Comparison of ENCODE assay signal across 8 mouse cellular contexts in the genomic region with DNA sequence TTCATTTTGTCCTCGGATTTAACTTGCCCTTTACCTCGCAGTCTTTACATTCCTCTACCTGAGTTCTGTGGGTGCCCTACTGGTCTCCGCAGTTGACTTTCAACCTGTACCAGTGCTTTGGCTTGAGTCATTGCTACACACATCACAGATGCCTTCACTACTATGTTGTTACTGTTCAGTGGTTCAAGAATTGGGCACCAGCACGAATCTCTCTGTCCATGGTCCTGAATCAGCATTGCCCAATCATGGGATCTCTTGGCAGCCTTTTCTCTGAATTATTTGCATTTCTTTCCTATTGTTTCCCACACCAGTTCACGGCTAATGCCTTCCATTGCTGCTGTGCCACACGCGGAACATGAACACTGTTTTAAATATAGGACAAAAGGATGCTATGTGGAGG. TPM values are rescaled to one million over a fixed set of nuclear protein-coding genes. Genes with fewer than 3 reads are reported as not detected.
DNase-seq lines count a peak whose midpoint lies in the region; ATAC-seq and TF ChIP-seq lines count a peak whose summit lies in the region.

No protein-coding gene starts in this region.

- H3K27me3 ChIP-seq in hindbrain, embryonic 14.5 days (ENCODE audit: control insufficient read depth, insufficient read depth, low read length), result no peaks in the 10 kb centered on the region
- H3K27me3 ChIP-seq in hindbrain, embryonic 12.5 days, result no peaks in the 10 kb centered on the region
- no peaks in the 10 kb centered on the region for H3K27me3 ChIP-seq in liver, embryonic 13.5 days
- no peaks in the 10 kb centered on the region for H3K27me3 ChIP-seq in stomach, postnatal 0 days (ENCODE audit: control insufficient read depth, insufficient read depth, low read length)

- no peak overlapping the region for H3K27ac ChIP-seq in hindbrain, embryonic 14.5 days
- H3K27ac ChIP-seq in hindbrain, embryonic 12.5 days, result no peak overlapping the region
- H3K27ac ChIP-seq in liver, embryonic 13.5 days, result no peak overlapping the region
- no peak overlapping the region for H3K27ac ChIP-seq in stomach, postnatal 0 days (replicated peaks)

- H3K9ac ChIP-seq in hindbrain, embryonic 14.5 days, result no peak overlapping the region
- H3K9ac ChIP-seq in hindbrain, embryonic 12.5 days, result no peak overlapping the region
- H3K9ac ChIP-seq in liver, embryonic 13.5 days, result no peak overlapping the region
- no peak overlapping the region for H3K9ac ChIP-seq in stomach, postnatal 0 days (ENCODE audit: low read length)

- H3K4me3 ChIP-seq in hindbrain, embryonic 14.5 days (replicated peaks; ENCODE audit: low read length), result no peak overlapping the region
- H3K4me3 ChIP-seq in hindbrain, embryonic 12.5 days, result no peak overlapping the region
- H3K4me3 ChIP-seq in liver, embryonic 13.5 days (replicated peaks), result no peak overlapping the region
- H3K4me3 ChIP-seq in stomach, postnatal 0 days (ENCODE audit: low read depth, low read length), result no peak overlapping the region

- TF ChIP-seq CTCF in stomach, postnatal 0 days (IDR thresholded peaks at IDR 0.05; ENCODE audit: low read depth), result no peak

- H3K4me2 ChIP-seq in hindbrain, embryonic 14.5 days (replicated peaks), result no peak overlapping the region
- no peak overlapping the region for H3K4me2 ChIP-seq in hindbrain, embryonic 12.5 days (replicated peaks)
- H3K4me2 ChIP-seq in liver, embryonic 13.5 days, result no peak overlapping the region
- H3K4me2 ChIP-seq in stomach, postnatal 0 days (replicated peaks; ENCODE audit: low read depth), result no peak overlapping the region

- no peaks in the 10 kb centered on the region for H3K4me1 ChIP-seq in hindbrain, embryonic 14.5 days (replicated peaks; ENCODE audit: control insufficient read depth, insufficient read depth, low read length)
- no peaks in the 10 kb centered on the region for H3K4me1 ChIP-seq in hindbrain, embryonic 12.5 days
- H3K4me1 ChIP-seq in liver, embryonic 13.5 days (replicated peaks), result no peaks in the 10 kb centered on the region
- H3K4me1 ChIP-seq in stomach, postnatal 0 days (replicated peaks; ENCODE audit: control insufficient read depth, insufficient read depth), result no peaks in the 10 kb centered on the region

- peaks cover 14% of the 10 kb centered on the region for H3K9me3 ChIP-seq in hindbrain, embryonic 14.5 days (ENCODE audit: control insufficient read depth, low read length)
- peaks cover 3% of the 10 kb centered on the region; the same call in 1 of the 2 replicates for H3K9me3 ChIP-seq in hindbrain, embryonic 12.5 days (replicated peaks)
- no peaks in the 10 kb centered on the region for H3K9me3 ChIP-seq in liver, embryonic 13.5 days (replicated peaks)
- H3K9me3 ChIP-seq in stomach, postnatal 0 days (ENCODE audit: control insufficient read depth, low read length), result no peaks in the 10 kb centered on the region

- no peak for ATAC-seq in hindbrain, embryonic 14.5 days (ENCODE audit: low FRiP score)
- no peak for ATAC-seq in hindbrain, embryonic 12.5 days (ENCODE audit: low FRiP score)
- no peak for ATAC-seq in liver, embryonic 13.5 days (ENCODE audit: low read depth)
- no peak for ATAC-seq in stomach, postnatal 0 days (ENCODE audit: low FRiP score, low TSS enrichment)
- ATAC-seq in monocyte, adult 5-6 weeks (replicated peaks; ENCODE audit: insufficient number of reproducible peaks, low FRiP score, low TSS enrichment, poor library complexity, severe bottlenecking), result no peak

- peak; percentile 67 for DNase-seq in hindbrain, embryonic 14.5 days (ENCODE audit: low spot score)
- DNase-seq in R1 (ENCODE audit: low read depth, low spot score), result peak; percentile 71
- peak; percentile 1 for DNase-seq in gonadal fat pad, adult 2 months (ENCODE audit: low read depth)
- peak; percentile 11 for DNase-seq in liver, embryonic 13.5 days
- DNase-seq in stomach, postnatal 0 days (ENCODE audit: low spot score), result peak; percentile 60
- DNase-seq in T-cell, adult 2 months (ENCODE audit: low spot score), result no peak

- TF ChIP-seq EP300 in stomach, postnatal 0 days (optimal IDR thresholded peaks at IDR 0.05), result no peak

- H3K36me3 ChIP-seq in hindbrain, embryonic 14.5 days (replicated peaks; ENCODE audit: control insufficient read depth, insufficient read depth), result no peaks in the 10 kb centered on the region
- H3K36me3 ChIP-seq in hindbrain, embryonic 12.5 days, result no peaks in the 10 kb centered on the region
- H3K36me3 ChIP-seq in liver, embryonic 13.5 days, result no peaks in the 10 kb centered on the region
- H3K36me3 ChIP-seq in stomach, postnatal 0 days (ENCODE audit: control insufficient read depth, insufficient read depth, low read length), result no peaks in the 10 kb centered on the region

- WGBS in hindbrain, embryonic 14.5 days, result 45% methylated on average over 7 of the region's 7 CpGs
- 42% methylated on average over 7 of the region's 7 CpGs for WGBS in hindbrain, embryonic 12.5 days
- 31% methylated on average over 7 of the region's 7 CpGs for WGBS in liver, embryonic 13.5 days (ENCODE audit: insufficient replicate concordance)
- WGBS in stomach, postnatal 0 days, result 37% methylated on average over 7 of the region's 7 CpGs

RNA-seq across cellular contexts. Expression of gene Hace1, which starts 30.8 kb away (rescaled TPM):
- 18.7 and 20.7 TPM in 2 replicates for polyA plus RNA-seq in hindbrain, embryonic 14.5 days (2014; fragmentation: Nextera tagmentation; extraction: Ambion mirVana)
- 22.0 and 23.1 TPM in 2 replicates for polyA plus RNA-seq in hindbrain, embryonic 12.5 days (2016; fragmentation: Nextera tagmentation; extraction: Ambion mirVana)
- 6.8 and 8.6 TPM in 2 replicates for polyA plus RNA-seq in gonadal fat pad, adult 2 months (2012; rRNA removed)
- 31.1 and 40.2 TPM in 2 replicates for polyA plus RNA-seq in liver, embryonic 13.5 days (2015; fragmentation: Nextera tagmentation; extraction: Ambion mirVana)
- 13.6 and 13.7 TPM in 2 replicates for polyA plus RNA-seq in stomach, postnatal 0 days (2015; fragmentation: Nextera tagmentation; extraction: Ambion mirVana)
- 15.1 to 49.5 TPM (median 25.9 TPM) in 3 replicates for total RNA-seq in monocyte, adult 5-6 weeks (2017)
